Mouse (Mus musculus) megakaryocyte progenitor cell, adult 5-6 weeks (primary cell): ENCODE measurements at regions not wholly inside any gene's neighbourhood (a gene's known extent, or its start where the extent isn't known, plus 50 kb on each side); places are given as distances from the start of the nearest gene placed in this dataset.

Experiments
- ATAC-seq: replicated peaks from 2 replicates; pipeline ENCODE4 v1.8.0; 2016; ENCODE audit warnings: mild to moderate bottlenecking, moderate TSS enrichment, inconsistent platforms; ENCODE audit not compliant: poor library complexity

- ATAC-seq = no peak
These were observed 194.7 kb upstream of the Gm9747 start for GRCm38 (mm10) chr1:82038171-82038570.

- no peak for ATAC-seq
These were observed 194.2 kb upstream of the Gm9747 start for GRCm38 (mm10) chr1:82038698-82039097.

GRCm38 (mm10) chr1:82041286-82042050, 191.4 kb upstream of the Gm9747 start:
- no peak for ATAC-seq

GRCm38 (mm10) chr1:82042051-82042432, 190.9 kb upstream of the Gm9747 start:
- no peak for ATAC-seq

GRCm38 (mm10) chr1:82042527-82042926, 190.4 kb upstream of the Gm9747 start:
- no peak for ATAC-seq

GRCm38 (mm10) chr1:82066291-82066690, 166.6 kb upstream of the Gm9747 start:
- no peak for ATAC-seq

GRCm38 (mm10) chr1:82068571-82068970, 164.3 kb upstream of the Gm9747 start:
- no peak for ATAC-seq

GRCm38 (mm10) chr1:82070181-82071109, 162.5 kb upstream of the Gm9747 start:
- ATAC-seq = no peak

GRCm38 (mm10) chr1:82089136-82089839, 143.6 kb upstream of the Gm9747 start:
- ATAC-seq = no peak

GRCm38 (mm10) chr1:82095101-82095500, 137.8 kb upstream of the Gm9747 start:
- ATAC-seq = no peak

- ATAC-seq = no peak
These were observed 126.2 kb upstream of the Gm9747 start for GRCm38 (mm10) chr1:82106756-82107155.

GRCm38 (mm10) chr1:82110071-82110635, 122.8 kb upstream of the Gm9747 start:
- no peak for ATAC-seq

- ATAC-seq = no peak
These were observed 120.5 kb upstream of the Gm9747 start for GRCm38 (mm10) chr1:82112401-82112800.

GRCm38 (mm10) chr1:82124503-82124902, 108.4 kb upstream of the Gm9747 start:
- no peak for ATAC-seq

GRCm38 (mm10) chr1:82129700-82130275, 103.1 kb upstream of the Gm9747 start:
- ATAC-seq = no peak

GRCm38 (mm10) chr1:82132536-82132935, 100.4 kb upstream of the Gm9747 start:
- no peak for ATAC-seq

- no peak for ATAC-seq
These were observed 98.0 kb upstream of the Gm9747 start for GRCm38 (mm10) chr1:82134938-82135337.

GRCm38 (mm10) chr1:82135761-82136331, 97.1 kb upstream of the Gm9747 start:
- no peak for ATAC-seq

GRCm38 (mm10) chr1:82145256-82145655, 87.7 kb upstream of the Gm9747 start:
- ATAC-seq = no peak
